Mouse (Mus musculus) erythroblast, embryonic 14.5 days (primary cell): ENCODE data around the gene Dscaml1.

Experiments used
- GATA1 ChIP-seq: IDR thresholded peaks from 2 replicates; pipeline ENCODE4 v1.6.1; 2012; ENCODE audit warnings: low read length, inconsistent platforms, mixed read lengths
- TAL1 ChIP-seq: IDR thresholded peaks from 3 replicates; pipeline ENCODE4 v1.6.1; 2012; ENCODE audit warnings: low read length, inconsistent platforms, mixed read lengths

- TF ChIP-seq TAL1 (no peak), GATA1 (no peak)
Observed at GRCm38 (mm10) chr9:45572787-45573492, 146.5 kb downstream of the Dscaml1 start.
